In genomic region chr11:51643761-51644160, GRCm38 (mm10) we compare ENCODE assay signal across 9 mouse cellular contexts. TPM values are rescaled to one million over a fixed set of nuclear protein-coding genes. Genes with fewer than 3 reads are reported as not detected.
DNase-seq lines count a peak whose midpoint lies in the region; ATAC-seq lines count a peak whose summit lies in the region.
"Had no signal": no experiment of that assay in that cellular context is flagged by ENCODE, and none has a peak within 500 bp of the region (broad histone marks: within the 10 kb centered on the region; RNA-seq: fewer than 3 reads in every experiment).

No protein-coding gene starts in this region.

- no peak for DNase-seq in heart, postnatal 4 days
- peak; percentile 37 to 42 for DNase-seq in B cell, adult 2 months
- DNase-seq in cerebellum, adult 18-20 months, result peak; percentile 43 to 62
- no peak for DNase-seq in frontal cortex, postnatal 10 days (ENCODE audit: low spot score in 2 of 2)
- no peak for DNase-seq in right cerebral cortex, postnatal 25 days
- DNase-seq in MN1 (ENCODE audit: low spot score), result no peak

- no peaks in the 10 kb centered on the region for H3K9me3 ChIP-seq in heart, embryonic 15.5 days (replicated peaks)
- no peaks in the 10 kb centered on the region for H3K9me3 ChIP-seq in limb, embryonic 12.5 days

- H3K4me3 ChIP-seq in heart, embryonic 15.5 days, result no peak overlapping the region
- 0 out of 2 replicates have a peak overlapping the region, but pooled peaks have one; percentile 3 for H3K4me3 ChIP-seq in limb, embryonic 12.5 days (replicated peaks)

- no peak for ATAC-seq in heart, embryonic 15.5 days (replicated peaks; ENCODE audit: insufficient number of reproducible peaks, insufficient read depth, low FRiP score, low read depth)
- no peak for ATAC-seq in limb, embryonic 12.5 days (ENCODE audit: insufficient number of reproducible peaks, insufficient read depth, low FRiP score, low TSS enrichment, low read depth)
- ATAC-seq: lung, postnatal 0 days had no signal

- 0 out of 2 replicates have a peak, but pooled peaks cover 4% of the 10 kb centered on the region for H3K27me3 ChIP-seq in heart, embryonic 15.5 days
- 0 out of 2 replicates have a peak, but pooled peaks cover 6% of the 10 kb centered on the region for H3K27me3 ChIP-seq in limb, embryonic 12.5 days

- peaks cover 34% of the 10 kb centered on the region for H3K4me1 ChIP-seq in heart, embryonic 15.5 days (replicated peaks)
- peaks cover 35% of the 10 kb centered on the region for H3K4me1 ChIP-seq in limb, embryonic 12.5 days (replicated peaks)

- peak overlapping the region; percentile 29; the same call in 1 of the 2 replicates for H3K4me2 ChIP-seq in heart, embryonic 15.5 days
- H3K4me2 ChIP-seq in limb, embryonic 12.5 days, result peak overlapping the region; percentile 24; the same call in 1 of the 2 replicates

- 45% methylated on average over 15 of the region's 15 CpGs for WGBS in heart, embryonic 15.5 days
- WGBS in limb, embryonic 12.5 days, result 52% methylated on average over 15 of the region's 15 CpGs

- peaks cover 10% of the 10 kb centered on the region; the same call in 1 of the 2 replicates for H3K36me3 ChIP-seq in heart, embryonic 15.5 days
- H3K36me3 ChIP-seq in limb, embryonic 12.5 days, result peaks cover 37% of the 10 kb centered on the region

- H3K27ac ChIP-seq in heart, embryonic 15.5 days, result peak overlapping the region; percentile 44; the same call in 1 of the 2 replicates
- peak overlapping the region; percentile 29; the same call in 1 of the 2 replicates for H3K27ac ChIP-seq in limb, embryonic 12.5 days

- H3K9ac ChIP-seq in heart, embryonic 15.5 days, result peak overlapping the region; percentile 5; the same call in 1 of the 2 replicates
- H3K9ac ChIP-seq in limb, embryonic 12.5 days (replicated peaks), result no peak overlapping the region

RNA-seq across cellular contexts. Expression of gene N4bp3, which starts 6.9 kb away (rescaled TPM):
- polyA plus RNA-seq in heart, embryonic 15.5 days (2015; fragmentation: Nextera tagmentation; extraction: Ambion mirVana), result 16.6 and 18.8 TPM in 2 replicates
- total RNA-seq in heart, postnatal 4 days (2021), result 10 to 100 TPM; 41.3 to 44.4 TPM
- 28.0 and 29.5 TPM in 2 replicates for polyA plus RNA-seq in limb, embryonic 12.5 days (2016; fragmentation: Nextera tagmentation; extraction: Ambion mirVana)

RNA-seq across cellular contexts. Expression of gene D930048N14Rik, which starts 7.0 kb away (rescaled TPM):
- 1.00 and 1.5 TPM in 2 replicates for polyA plus RNA-seq in heart, embryonic 15.5 days (2015; fragmentation: Nextera tagmentation; extraction: Ambion mirVana)
- 1 to 10 TPM; 1.3 to 2.0 TPM for total RNA-seq in heart, postnatal 4 days (2021)
- polyA plus RNA-seq in limb, embryonic 12.5 days (2016; fragmentation: Nextera tagmentation; extraction: Ambion mirVana), result 2.5 and 3.7 TPM in 2 replicates

RNA-seq across cellular contexts. Expression of gene Rmnd5b, which starts 8.1 kb away (rescaled TPM):
- polyA plus RNA-seq in heart, embryonic 15.5 days (2015; fragmentation: Nextera tagmentation; extraction: Ambion mirVana), result 25.6 and 36.8 TPM in 2 replicates
- 10 to 100 TPM; 24.3 to 27.4 TPM for total RNA-seq in heart, postnatal 4 days (2021)
- 41.5 and 42.6 TPM in 2 replicates for polyA plus RNA-seq in limb, embryonic 12.5 days (2016; fragmentation: Nextera tagmentation; extraction: Ambion mirVana)

RNA-seq across cellular contexts. Expression of gene Nhp2, which starts 24.2 kb away (rescaled TPM):
- polyA plus RNA-seq in heart, embryonic 15.5 days (2015; fragmentation: Nextera tagmentation; extraction: Ambion mirVana), result 64.8 and 79.8 TPM in 2 replicates
- total RNA-seq in heart, postnatal 4 days (2021), result 10 to 100 TPM; 41.4 to 42.4 TPM
- polyA plus RNA-seq in limb, embryonic 12.5 days (2016; fragmentation: Nextera tagmentation; extraction: Ambion mirVana), result 145 and 149 TPM in 2 replicates

RNA-seq across cellular contexts. Expression of gene Hnrnpab, which starts 37.1 kb away (rescaled TPM):
- polyA plus RNA-seq in heart, embryonic 15.5 days (2015; fragmentation: Nextera tagmentation; extraction: Ambion mirVana), result 239 and 289 TPM in 2 replicates
- 100 to 1,000 TPM; 366 to 372 TPM for total RNA-seq in heart, postnatal 4 days (2021)
- polyA plus RNA-seq in limb, embryonic 12.5 days (2016; fragmentation: Nextera tagmentation; extraction: Ambion mirVana), result 732 and 757 TPM in 2 replicates

Comparison
In these comparisons a context has a peak if more than half of its experiments do, and no peak if none do; other contexts are left out.
1. DNase-seq: peak in B cell, adult 2 months (2 of 2) and cerebellum, adult 18-20 months (2 of 2); none in heart, postnatal 4 days (single experiment), frontal cortex, postnatal 10 days (0 of 2), right cerebral cortex, postnatal 25 days (single experiment) and MN1 (single experiment).